Mouse (Mus musculus) myocyte (in vitro differentiated cells): ENCODE data around the gene Camta1. TPM values are rescaled to one million over a fixed set of nuclear protein-coding genes. Genes with fewer than 3 reads are reported as not detected.

Experiments
- H3K27me3 ChIP-seq: one replicate; pipeline ENCODE4 v1.6.1; 2011; ENCODE audit not compliant: control insufficient read depth, insufficient read depth, insufficient read length
- H3K36me3 ChIP-seq: one replicate; pipeline ENCODE4 v1.6.1; 2011; ENCODE audit not compliant: control insufficient read depth, insufficient read depth
- H3K4me2 ChIP-seq: one replicate; pipeline ENCODE4 v1.6.1; 2011; ENCODE audit warnings: low read depth, control low read depth
- H3K4me3 ChIP-seq: one replicate; pipeline ENCODE4 v1.5.1; 2011; ENCODE audit warnings: mild to moderate bottlenecking, control low read depth, moderate library complexity
- H3K79me2 ChIP-seq: one replicate; pipeline ENCODE4 v1.6.1; 2011; ENCODE audit not compliant: control insufficient read depth, insufficient read depth
- H3ac ChIP-seq: one replicate; pipeline ENCODE4 v1.6.1; 2011; ENCODE audit not compliant: control insufficient read depth, insufficient read length
- CEBPB ChIP-seq: IDR thresholded peaks from 2 replicates; pipeline ENCODE4 v1.6.1; 2011; ENCODE audit warnings: mild to moderate bottlenecking, moderate library complexity; ENCODE audit not compliant: poor library complexity, insufficient read depth, severe bottlenecking
- E2F4 ChIP-seq: IDR thresholded peaks from one replicate; pipeline ENCODE4 v1.6.1; 2011; ENCODE audit warnings: mild to moderate bottlenecking, control low read depth, moderate library complexity; ENCODE audit not compliant: insufficient read depth
- MAX ChIP-seq: IDR thresholded peaks from one replicate; pipeline ENCODE4 v1.6.1; 2011; ENCODE audit warnings: low read depth, mild to moderate bottlenecking, control low read depth
- MYOD1 ChIP-seq, 3 experiments: IDR thresholded peaks; one replicate each; pipeline ENCODE4 v1.6.1; 2011; ENCODE audit warnings: control low read depth in 2 of 3, low read depth in 2 of 3, mild to moderate bottlenecking in 2 of 3, moderate library complexity in 1 of 3; ENCODE audit not compliant: insufficient read length in 2 of 3, control insufficient read depth in 1 of 3
- MYOG ChIP-seq, 3 experiments: IDR thresholded peaks; one replicate each; pipeline ENCODE4 v1.6.1; 2011; ENCODE audit warnings: control low read depth in 2 of 3, low read depth in 2 of 3, mild to moderate bottlenecking in 2 of 3; ENCODE audit not compliant: insufficient read length in 2 of 3, control insufficient read depth in 1 of 3, insufficient read depth in 1 of 3
- POLR2A ChIP-seq: IDR thresholded peaks from one replicate; pipeline ENCODE4 v1.6.1; 2011; ENCODE audit warnings: low read depth, mild to moderate bottlenecking, control low read depth, moderate library complexity; ENCODE audit not compliant: insufficient read length
- POLR2AphosphoS2 ChIP-seq: IDR thresholded peaks from one replicate; pipeline ENCODE4 v1.6.1; 2011; ENCODE audit warnings: low read depth, control low read depth; ENCODE audit not compliant: insufficient read length
- REST ChIP-seq: IDR thresholded peaks from one replicate; pipeline ENCODE4 v1.6.1; 2011; ENCODE audit warnings: mild to moderate bottlenecking, control low read depth, moderate library complexity; ENCODE audit not compliant: insufficient read depth, insufficient read length
- SRF ChIP-seq: IDR thresholded peaks from one replicate; pipeline ENCODE4 v1.6.1; 2011; ENCODE audit warnings: low read depth; ENCODE audit not compliant: control insufficient read depth, insufficient read length
- TCF12 ChIP-seq: IDR thresholded peaks from one replicate; pipeline ENCODE4 v1.6.1; 2011; ENCODE audit warnings: mild to moderate bottlenecking, control low read depth; ENCODE audit not compliant: poor library complexity, insufficient read depth, severe bottlenecking
- TCF3 ChIP-seq: IDR thresholded peaks from one replicate; pipeline ENCODE4 v1.6.1; 2011; ENCODE audit warnings: low read depth, control low read depth; ENCODE audit not compliant: insufficient read length
- USF1 ChIP-seq: IDR thresholded peaks from one replicate; pipeline ENCODE4 v1.6.1; 2011; ENCODE audit warnings: low read depth, mild to moderate bottlenecking, control low read depth, moderate library complexity
- polyA plus RNA-seq: library from polyadenylated mRNA; unstranded; fragments of >200 nt; fragmentation: generic; extraction: Trizol; gene quantifications from one replicate; pipeline ENCODE4 v1.2.1, GENCODE M21; 2012; ENCODE audit warnings: missing spikeins

Camta1 gene
- polyA plus RNA-seq, 1 experiment, result 40.6 TPM

- H3K36me3 ChIP-seq, result no peaks in the 10 kb centered on the region
- no peaks in the 10 kb centered on the region for H3K79me2 ChIP-seq
- H3K4me2 ChIP-seq, result no peak overlapping the region
- TF ChIP-seq CEBPB (no peak), TCF12 (no peak), MAX (no peak), USF1 (no peak), MYOD1 (IDR thresholded peaks at IDR 0.05; ENCODE audit: control insufficient read depth in 1 of 3, insufficient read length in 2 of 3, low read depth in 2 of 3) (no peak), MYOG (IDR thresholded peaks at IDR 0.05; ENCODE audit: control insufficient read depth in 1 of 3, insufficient read depth in 1 of 3, insufficient read length in 2 of 3, low read depth in 2 of 3) (no peak), TCF3 (no peak), SRF (no peak), REST (no peak), POLR2AphosphoS2 (no peak), E2F4 (no peak), POLR2A (no peak)
- H3ac ChIP-seq, result no peak overlapping the region
- H3K4me3 ChIP-seq, result no peak overlapping the region
- peaks cover 8% of the 10 kb centered on the region for H3K27me3 ChIP-seq
Measured at GRCm38 (mm10) chr4:151586074-151586473, 275.6 kb downstream of the Camta1 start.

GRCm38 (mm10) chr4:151577961-151578360, 283.7 kb downstream of the Camta1 start:
- Histone ChIP-seq H3K79me2 (no peaks in the 10 kb centered on the region), H3K4me2 (no peak overlapping the region), H3K4me3 (no peak overlapping the region), H3K27me3 (no peaks in the 10 kb centered on the region), H3ac (no peak overlapping the region), H3K36me3 (no peaks in the 10 kb centered on the region)
- TF ChIP-seq POLR2AphosphoS2, result no peak
- no peak for TF ChIP-seq POLR2A
- no peak for TF ChIP-seq USF1
- TF ChIP-seq REST, result no peak
- TF ChIP-seq MYOD1 (IDR thresholded peaks at IDR 0.05; ENCODE audit: control insufficient read depth in 1 of 3, insufficient read length in 2 of 3, low read depth in 2 of 3), result no peak

GRCm38 (mm10) chr4:151576291-151577108, 285.2 kb downstream of the Camta1 start:
- Histone ChIP-seq H3K36me3 (no peaks in the 10 kb centered on the region), H3K4me2 (no peak overlapping the region), H3K4me3 (no peak overlapping the region), H3K27me3 (no peaks in the 10 kb centered on the region), H3ac (no peak overlapping the region), H3K79me2 (no peaks in the 10 kb centered on the region)
- no peak for TF ChIP-seq TCF3
- TF ChIP-seq MYOD1 (IDR thresholded peaks at IDR 0.05; ENCODE audit: control insufficient read depth in 1 of 3, insufficient read length in 2 of 3, low read depth in 2 of 3), result no peak
- no peak for TF ChIP-seq POLR2AphosphoS2
- no peak for TF ChIP-seq E2F4
- TF ChIP-seq CEBPB, result no peak
- no peak for TF ChIP-seq REST
- no peak for TF ChIP-seq MAX
- no peak for TF ChIP-seq POLR2A
- TF ChIP-seq TCF12, result no peak
- TF ChIP-seq MYOG (IDR thresholded peaks at IDR 0.05; ENCODE audit: control insufficient read depth in 1 of 3, insufficient read depth in 1 of 3, insufficient read length in 2 of 3, low read depth in 2 of 3), result no peak
- no peak for TF ChIP-seq SRF
- no peak for TF ChIP-seq USF1

- H3K4me2 ChIP-seq, result no peak overlapping the region
- no peaks in the 10 kb centered on the region for H3K79me2 ChIP-seq
- H3K4me3 ChIP-seq, result no peak overlapping the region
- H3K27me3 ChIP-seq, result no peaks in the 10 kb centered on the region
- no peak for TF ChIP-seq TCF12
- no peak for TF ChIP-seq REST
- no peak for TF ChIP-seq E2F4
- TF ChIP-seq SRF, result no peak
- TF ChIP-seq MYOD1 (IDR thresholded peaks at IDR 0.05; ENCODE audit: control insufficient read depth in 1 of 3, insufficient read length in 2 of 3, low read depth in 2 of 3), result no peak
- no peak for TF ChIP-seq POLR2AphosphoS2
- TF ChIP-seq CEBPB, result no peak
- TF ChIP-seq TCF3, result no peak
- H3K36me3 ChIP-seq, result no peaks in the 10 kb centered on the region
- no peak overlapping the region for H3ac ChIP-seq
Measured at GRCm38 (mm10) chr4:151572716-151573115, 289.0 kb downstream of the Camta1 start.

- no peak for TF ChIP-seq SRF
- TF ChIP-seq POLR2AphosphoS2, result no peak
- no peak for TF ChIP-seq MYOG (IDR thresholded peaks at IDR 0.05; ENCODE audit: control insufficient read depth in 1 of 3, insufficient read depth in 1 of 3, insufficient read length in 2 of 3, low read depth in 2 of 3)
- no peak for TF ChIP-seq TCF12
- TF ChIP-seq CEBPB, result no peak
- no peak for TF ChIP-seq POLR2A
- TF ChIP-seq TCF3, result no peak
- no peak for TF ChIP-seq E2F4
- no peak for TF ChIP-seq REST
- no peak for TF ChIP-seq MAX
- no peak for TF ChIP-seq USF1
- TF ChIP-seq MYOD1 (IDR thresholded peaks at IDR 0.05; ENCODE audit: control insufficient read depth in 1 of 3, insufficient read length in 2 of 3, low read depth in 2 of 3), result no peak
- H3K27me3 ChIP-seq, result no peaks in the 10 kb centered on the region
- no peak overlapping the region for H3ac ChIP-seq
- H3K36me3 ChIP-seq, result no peaks in the 10 kb centered on the region
- no peak overlapping the region for H3K4me3 ChIP-seq
- no peaks in the 10 kb centered on the region for H3K79me2 ChIP-seq
- no peak overlapping the region for H3K4me2 ChIP-seq
Measured at GRCm38 (mm10) chr4:151569586-151569985, 292.1 kb downstream of the Camta1 start.
